Mouse (Mus musculus) neural tube, embryonic 14.5 days (tissue): ENCODE results near the gene Rtn3. TPM values are rescaled to one million over a fixed set of nuclear protein-coding genes. Genes with fewer than 3 reads are reported as not detected.
A peak's percentile ranks its signal among the peaks of the same experiment; 100 is the strongest.

ENCODE experiments used
- ATAC-seq: fragments of 200-750 bp; cut with Nextera tagmentation; 2 replicates; pipeline ENCODE4 v1.8.0; 2017; ENCODE audit warnings: low read depth, mild to moderate bottlenecking, moderate TSS enrichment, moderate library complexity
- H3K27ac ChIP-seq: fragments of 300-500 bp; sonication (generic); 2 replicates; pipeline ENCODE4 v1.5.1; 2014; ENCODE audit warnings: low read depth, mild to moderate bottlenecking, control low read depth, low read length, moderate library complexity, mixed read lengths
- H3K27me3 ChIP-seq: fragments of 300-500 bp; sonication (generic); 2 replicates; pipeline ENCODE4 v1.6.1; 2014; ENCODE audit warnings: low read length; ENCODE audit not compliant: control insufficient read depth, insufficient read depth
- H3K36me3 ChIP-seq: fragments of 300-500 bp; sonication (generic); 2 replicates; pipeline ENCODE4 v1.6.1; 2014; ENCODE audit warnings: low read length, mixed read lengths; ENCODE audit not compliant: control insufficient read depth, insufficient read depth
- H3K4me1 ChIP-seq: fragments of 300-500 bp; sonication (generic); 2 replicates; pipeline ENCODE4 v1.6.1; 2014; ENCODE audit warnings: low read length; ENCODE audit not compliant: control insufficient read depth, insufficient read depth
- H3K4me2 ChIP-seq: fragments of 300-500 bp; sonication (generic); 2 replicates; pipeline ENCODE4 v1.6.1; 2014; ENCODE audit warnings: mild to moderate bottlenecking, low read depth, low read length, control low read depth
- H3K4me3 ChIP-seq: fragments of 300-500 bp; sonication (generic); 2 replicates; pipeline ENCODE4 v1.5.1; 2014; ENCODE audit warnings: low read depth, low read length, control low read depth, mixed read lengths
- H3K9ac ChIP-seq: fragments of 300-500 bp; sonication (generic); replicated peaks from 2 replicates; pipeline ENCODE4 v1.6.1; 2014; ENCODE audit warnings: low read depth, mild to moderate bottlenecking, control low read depth, low read length, mixed read lengths
- H3K9me3 ChIP-seq: fragments of 300-500 bp; sonication (generic); 2 replicates; pipeline ENCODE4 v1.6.1; 2016; ENCODE audit warnings: low read length; ENCODE audit not compliant: control insufficient read depth
- WGBS: fragments of 180-500 bp; shearing (Covaris S2); extraction: QIAGEN DNeasy Blood & Tissue Kit; methylation state at CpG from one replicate; pipeline ENCODE4 v1.1.7; 2014; 5-methylcytosine and 5-hydroxymethylcytosine counted together
- polyA plus RNA-seq: library from polyadenylated mRNA; unstranded; fragments of >200 nt; fragmentation: Nextera tagmentation; extraction: Ambion mirVana; gene quantifications from 2 replicates; pipeline ENCODE4 v1.2.1, GENCODE M21; 2014

Gene Rtn3
- polyA plus RNA-seq, 1 experiment from 2014 or later: 576 TPM

DNA sequence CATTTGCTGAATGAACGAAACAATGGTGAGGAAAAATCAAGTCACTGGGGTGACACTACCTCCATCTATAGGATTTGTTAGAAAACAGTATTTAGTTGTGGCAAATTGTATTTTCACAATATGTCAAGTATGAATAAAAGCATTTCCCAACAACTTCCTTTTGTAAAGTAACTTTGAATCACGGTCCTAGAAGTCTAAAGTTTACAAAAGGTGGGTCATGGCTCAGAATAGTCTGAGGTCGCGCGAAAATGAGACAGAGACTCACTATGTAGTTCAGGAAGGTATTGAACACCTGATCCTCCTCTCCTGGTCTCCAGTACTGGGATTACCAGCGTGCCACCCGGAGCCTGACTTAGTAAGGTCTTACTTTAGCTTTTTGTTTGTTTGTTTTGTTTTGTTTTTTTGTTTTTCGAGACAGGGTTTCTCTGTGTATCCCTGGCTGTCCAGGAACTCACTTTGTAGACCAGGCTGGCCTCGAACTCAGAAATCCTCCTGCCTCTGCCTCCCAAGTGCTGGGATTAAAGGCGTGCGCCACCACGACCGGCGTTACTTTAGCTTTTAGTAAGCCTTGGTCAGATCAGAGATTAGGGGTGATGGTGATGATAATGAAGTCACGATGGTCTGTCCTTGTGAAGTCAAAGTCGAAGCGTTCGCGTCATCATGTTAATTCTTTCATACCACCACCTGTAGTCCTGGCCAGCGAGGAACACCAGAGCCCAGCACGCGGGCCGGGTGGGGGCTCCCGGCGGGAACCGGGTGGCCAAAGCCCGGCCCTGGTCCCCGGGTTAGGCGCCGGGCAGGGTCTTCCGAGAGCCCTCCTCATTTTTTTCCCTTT lies 10.5 kb upstream of the Rtn3 start, which contains the start of gene Atl3:
Atl3 (plus strand) TSS at position 689 of the 835 bp plus-strand sequence.
- no peaks in the 10 kb centered on the region for H3K36me3 ChIP-seq
- peak within 1 kb of the TSS; percentile 77 for H3K4me3 ChIP-seq
- peak within 1 kb of the TSS; percentile 54 for H3K4me2 ChIP-seq
- 30% methylated on average over 31 of the region's 31 CpGs for WGBS
- H3K4me1 ChIP-seq: no peaks in the 10 kb centered on the region; the same call in 1 of the 2 replicates
- no peaks in the 10 kb centered on the region for H3K9me3 ChIP-seq
- H3K27me3 ChIP-seq: no peaks in the 10 kb centered on the region
- no peak for ATAC-seq
- peak within 1 kb of the TSS; percentile 97 for H3K27ac ChIP-seq
- H3K9ac ChIP-seq: peak within 1 kb of the TSS; percentile 82

DNA sequence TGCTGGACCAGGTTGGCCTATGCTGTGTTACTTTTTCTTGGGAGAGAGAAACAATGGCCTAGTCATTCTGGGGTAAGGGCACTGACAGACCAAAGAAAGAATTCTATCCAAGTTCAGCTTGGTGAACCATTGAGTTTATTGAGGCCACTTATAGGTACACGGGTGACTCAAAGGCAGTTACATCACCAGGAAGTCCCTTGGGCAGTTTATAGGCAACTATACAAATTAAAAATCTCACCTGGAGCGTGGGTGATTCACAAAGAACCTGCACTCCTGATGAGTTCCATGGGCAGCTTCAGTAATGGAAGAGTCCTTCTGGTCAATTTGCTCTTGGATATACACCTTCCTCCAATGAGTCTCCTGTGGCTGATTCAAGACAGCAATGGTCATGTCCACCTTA lies 9.6 kb upstream of the Rtn3 start:
- WGBS: 99% methylated on average over 2 of the region's 2 CpGs
- no peaks in the 10 kb centered on the region for H3K9me3 ChIP-seq
- ATAC-seq: no peak

DNA sequence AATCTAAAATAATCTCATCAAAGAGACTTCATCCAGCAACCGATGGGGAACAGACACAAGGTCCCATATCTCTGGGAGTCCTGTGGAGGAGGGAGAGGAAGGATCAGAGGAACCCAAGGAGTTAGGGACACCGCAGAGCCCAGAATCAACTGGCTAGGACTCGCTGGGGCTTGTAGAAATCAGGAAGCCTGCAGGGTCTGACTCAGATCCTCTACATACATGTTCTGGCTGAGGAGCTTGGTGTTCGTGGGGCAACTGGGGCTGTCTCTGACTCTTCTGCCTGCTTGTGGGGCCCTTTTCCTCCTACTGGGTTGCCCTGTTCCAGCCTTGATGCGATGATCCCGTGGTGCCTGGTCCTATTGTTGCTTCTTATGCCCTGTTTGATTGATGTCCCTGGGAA lies 8.9 kb upstream of the Rtn3 start:
- no peak for ATAC-seq

More for the DNA sequence above, 9.6 kb upstream of the Rtn3 start:
- Histone ChIP-seq H3K4me1 (no peaks in the 10 kb centered on the region; the same call in 1 of the 2 replicates), H3K27ac (no peak overlapping the region), H3K36me3 (no peaks in the 10 kb centered on the region), H3K4me3 (no peak overlapping the region), H3K9ac (no peak overlapping the region), H3K27me3 (no peaks in the 10 kb centered on the region), H3K4me2 (no peak overlapping the region)

DNA sequence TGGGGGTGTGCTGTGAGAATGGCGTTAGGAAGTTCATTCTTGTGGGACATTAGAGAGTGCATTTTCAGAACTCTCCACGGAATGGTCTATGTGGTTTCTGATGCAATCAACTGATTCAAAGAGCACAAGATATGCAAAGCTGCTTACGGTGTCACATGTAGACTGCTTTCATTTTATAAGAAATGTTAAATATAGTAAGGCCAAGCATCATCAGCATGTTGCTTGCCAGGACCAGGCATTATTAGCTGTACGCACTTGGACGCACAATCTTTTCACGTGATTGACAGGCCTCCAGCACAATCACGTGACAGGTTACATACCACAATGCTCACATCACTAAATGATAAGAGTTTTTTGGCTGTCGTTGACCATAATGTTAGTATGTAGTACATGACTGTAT lies 4.6 kb upstream of the Rtn3 start:
- H3K36me3 ChIP-seq: no peaks in the 10 kb centered on the region
- WGBS: 85% methylated on average over 8 of the region's 8 CpGs
- no peaks in the 10 kb centered on the region for H3K27me3 ChIP-seq

More for the DNA sequence above, 8.9 kb upstream of the Rtn3 start:
- H3K4me2 ChIP-seq: no peak overlapping the region
- H3K4me3 ChIP-seq: no peak overlapping the region
- H3K27me3 ChIP-seq: no peaks in the 10 kb centered on the region
- H3K9me3 ChIP-seq: no peaks in the 10 kb centered on the region
- no peaks in the 10 kb centered on the region; the same call in 1 of the 2 replicates for H3K4me1 ChIP-seq
- H3K9ac ChIP-seq: no peak overlapping the region
- H3K36me3 ChIP-seq: no peaks in the 10 kb centered on the region
- no peak overlapping the region for H3K27ac ChIP-seq
- 81% methylated on average over 6 of the region's 6 CpGs for WGBS

DNA sequence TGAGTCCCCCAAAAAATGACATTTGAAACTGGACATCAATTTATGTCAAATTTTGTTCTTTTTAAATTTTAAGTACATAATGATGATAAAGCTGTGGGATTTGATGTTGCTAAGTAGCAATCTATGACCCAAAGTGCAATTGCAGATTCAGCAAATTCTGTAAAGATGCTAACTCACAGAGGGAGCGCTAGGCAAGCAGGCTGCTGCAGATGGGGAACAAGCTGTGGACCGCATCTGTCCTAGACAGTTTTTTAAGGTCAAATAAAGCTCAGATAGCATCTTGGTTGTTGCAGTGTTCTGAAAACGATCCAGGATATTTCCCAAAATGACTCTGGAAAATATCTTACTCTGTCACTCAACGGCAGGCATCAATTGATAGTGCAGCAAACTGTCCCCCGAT lies 995 bp upstream of the Rtn3 start:
- Histone ChIP-seq H3K4me3 (peak overlapping the region; percentile 100), H3K4me2 (peak overlapping the region; percentile 53; the same call in 1 of the 2 replicates), H3K27ac (peak overlapping the region; percentile 99), H3K9me3 (no peaks in the 10 kb centered on the region), H3K27me3 (no peaks in the 10 kb centered on the region), H3K4me1 (peaks cover 13% of the 10 kb centered on the region; the same call in 1 of the 2 replicates), H3K36me3 (no peaks in the 10 kb centered on the region), H3K9ac (peak overlapping the region; percentile 99; the same call in 1 of the 2 replicates)
- 55% methylated on average over 5 of the region's 5 CpGs for WGBS
- no peak for ATAC-seq

More for the DNA sequence above, 4.6 kb upstream of the Rtn3 start:
- Histone ChIP-seq H3K9me3 (no peaks in the 10 kb centered on the region), H3K9ac (no peak overlapping the region), H3K4me3 (no peak overlapping the region), H3K4me1 (peaks cover 4% of the 10 kb centered on the region; the same call in 1 of the 2 replicates), H3K27ac (no peak overlapping the region), H3K4me2 (no peak overlapping the region)
- no peak for ATAC-seq

DNA sequence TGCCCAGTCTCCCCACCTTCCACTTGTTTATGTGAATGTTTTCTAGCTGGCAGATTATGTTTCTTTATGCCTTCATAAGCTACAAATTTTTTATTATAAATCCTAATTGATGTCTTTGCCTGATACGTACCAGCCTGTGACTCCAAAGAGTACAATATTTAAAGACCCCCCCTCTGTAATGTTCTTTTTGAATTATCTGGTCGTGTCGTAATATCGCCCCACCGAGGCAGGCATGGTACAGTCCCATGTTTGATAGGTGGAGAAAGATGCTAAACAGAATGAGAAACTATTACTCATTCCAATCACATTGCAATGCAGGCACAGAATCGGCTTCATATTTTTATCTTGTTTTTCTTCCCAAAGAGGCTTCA lies 416 bp upstream of the Rtn3 start:
- ATAC-seq: peak; percentile 71
- peaks cover 1% of the 10 kb centered on the region; the same call in 1 of the 2 replicates for H3K36me3 ChIP-seq
- WGBS: 1% methylated on average over 6 of the region's 6 CpGs

DNA sequence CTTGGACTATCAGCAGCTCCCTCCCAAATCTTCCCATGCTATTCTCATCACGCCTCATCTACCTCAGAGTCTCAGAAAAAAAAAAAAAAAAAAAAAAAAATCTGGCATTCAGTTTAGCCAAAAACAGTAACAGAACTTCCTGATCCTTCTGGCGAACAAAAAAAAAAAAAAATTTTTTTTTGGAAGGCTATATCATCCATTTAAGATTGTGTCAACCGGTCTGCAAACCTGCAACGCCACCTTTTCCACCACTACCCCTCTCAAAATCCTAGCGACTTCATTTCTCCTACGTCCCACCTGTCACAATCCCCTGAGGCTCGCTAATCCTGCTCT lies 849 bp downstream of the Rtn3 start:
- H3K36me3 ChIP-seq: peaks cover 2% of the 10 kb centered on the region; the same call in 1 of the 2 replicates
- peak overlapping the region; percentile 53 for H3K4me2 ChIP-seq
- peak overlapping the region; percentile 99 for H3K9ac ChIP-seq
- H3K27ac ChIP-seq: peak overlapping the region; percentile 99
- WGBS: 0% methylated on average over 7 of the region's 7 CpGs
- H3K4me1 ChIP-seq: peaks cover 20% of the 10 kb centered on the region; the same call in 1 of the 2 replicates
- ATAC-seq: no peak
- H3K4me3 ChIP-seq: peak overlapping the region; percentile 100
- H3K9me3 ChIP-seq: no peaks in the 10 kb centered on the region
- no peaks in the 10 kb centered on the region for H3K27me3 ChIP-seq

More for the DNA sequence above, 416 bp upstream of the Rtn3 start:
- Histone ChIP-seq H3K9ac (peak overlapping the region; percentile 99), H3K4me1 (peaks cover 16% of the 10 kb centered on the region; the same call in 1 of the 2 replicates), H3K9me3 (no peaks in the 10 kb centered on the region), H3K4me3 (peak overlapping the region; percentile 100), H3K27me3 (no peaks in the 10 kb centered on the region), H3K4me2 (peak overlapping the region; percentile 53), H3K27ac (peak overlapping the region; percentile 99)

DNA sequence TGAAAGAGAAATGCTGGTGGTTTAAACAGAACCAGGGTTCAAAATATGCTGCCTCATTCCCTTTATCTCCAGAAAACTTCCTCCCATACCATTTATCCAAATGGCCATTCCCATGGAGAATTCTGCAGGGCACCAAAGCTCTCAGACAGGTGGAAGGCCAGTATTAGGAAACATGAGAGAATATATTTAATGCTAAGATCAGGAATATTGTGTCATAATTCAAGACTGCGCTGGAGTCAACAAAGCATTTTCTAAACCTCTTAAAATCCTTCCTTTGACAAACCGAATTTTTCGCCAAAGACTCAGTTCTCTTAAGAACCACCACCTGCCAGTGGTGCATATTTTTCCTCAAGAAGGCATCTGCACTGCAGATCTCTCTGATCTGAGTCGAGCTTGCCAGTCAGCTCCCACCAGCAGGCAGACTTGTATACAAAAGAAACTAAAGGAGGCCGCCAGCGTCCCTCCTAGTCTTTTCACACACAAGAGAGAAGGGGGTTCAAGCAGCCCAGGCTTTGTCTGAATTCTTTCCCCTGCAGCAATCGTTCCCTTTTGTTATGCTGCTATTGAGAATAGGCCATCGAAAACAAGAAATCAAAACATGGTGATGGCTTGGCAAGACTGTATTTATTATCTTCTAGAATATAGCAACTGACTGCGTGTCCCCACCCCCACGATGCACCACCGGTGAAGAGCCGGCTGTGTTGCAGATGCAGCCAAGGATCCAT lies 1.4 kb downstream of the Rtn3 start:
- ATAC-seq: no peak
- Histone ChIP-seq H3K27ac (peak overlapping the region; percentile 99), H3K27me3 (no peaks in the 10 kb centered on the region), H3K9ac (peak overlapping the region; percentile 99), H3K4me2 (peak overlapping the region; percentile 53), H3K4me1 (peaks cover 24% of the 10 kb centered on the region; the same call in 1 of the 2 replicates), H3K36me3 (peaks cover 2% of the 10 kb centered on the region; the same call in 1 of the 2 replicates), H3K4me3 (peak overlapping the region; percentile 100), H3K9me3 (no peaks in the 10 kb centered on the region)
- WGBS: 1% methylated on average over 12 of the region's 12 CpGs
